Mouse (Mus musculus) stomach, postnatal 0 days (tissue): ENCODE measurements at regions not wholly inside any gene's neighbourhood (a gene's known extent, or its start where the extent isn't known, plus 50 kb on each side); places are given as distances from the start of the nearest gene placed in this dataset.

ENCODE experiments used
- ATAC-seq: fragments of 200-750 bp; cut with Nextera tagmentation; 2 replicates; pipeline ENCODE4 v1.8.0; 2017; ENCODE audit not compliant: low FRiP score, low TSS enrichment
- DNase-seq: peaks from one replicate; pipeline ENCODE4 v3.0.0-alpha.2; 2016; ENCODE audit warnings: low spot score
- H3K27ac ChIP-seq: fragments of 300-500 bp; sonication (generic); replicated peaks from 2 replicates; pipeline ENCODE4 v1.5.1; 2014; ENCODE audit warnings: mild to moderate bottlenecking, control low read depth
- H3K27me3 ChIP-seq: fragments of 300-500 bp; sonication (generic); 2 replicates; pipeline ENCODE4 v1.6.1; 2014; ENCODE audit warnings: low read length; ENCODE audit not compliant: control insufficient read depth, insufficient read depth
- H3K36me3 ChIP-seq: fragments of 300-500 bp; sonication (generic); 2 replicates; pipeline ENCODE4 v1.6.1; 2014; ENCODE audit warnings: low read length, mixed read lengths; ENCODE audit not compliant: control insufficient read depth, insufficient read depth
- H3K4me1 ChIP-seq: fragments of 300-500 bp; sonication (generic); replicated peaks from 2 replicates; pipeline ENCODE4 v1.6.1; 2014; ENCODE audit warnings: antibody characterized with exemption; ENCODE audit not compliant: control insufficient read depth, insufficient read depth
- H3K4me2 ChIP-seq: fragments of 300-500 bp; sonication (generic); replicated peaks from 2 replicates; pipeline ENCODE4 v1.6.1; 2014; ENCODE audit warnings: low read depth, mild to moderate bottlenecking, control low read depth, moderate library complexity
- H3K4me3 ChIP-seq: fragments of 300-500 bp; sonication (generic); 2 replicates; pipeline ENCODE4 v1.5.1; 2014; ENCODE audit warnings: low read depth, low read length, control low read depth
- H3K9ac ChIP-seq: fragments of 300-500 bp; sonication (generic); 2 replicates; pipeline ENCODE4 v1.6.1; 2014; ENCODE audit warnings: mild to moderate bottlenecking, low read length, control low read depth, mixed read lengths
- H3K9me3 ChIP-seq: fragments of 300-500 bp; sonication (generic); 2 replicates; pipeline ENCODE4 v1.6.1; 2016; ENCODE audit warnings: low read length; ENCODE audit not compliant: control insufficient read depth
- CTCF ChIP-seq: IDR thresholded peaks from 2 replicates; pipeline ENCODE4 v1.5.1; 2016; ENCODE audit warnings: antibody characterized with exemption, low read depth, mild to moderate bottlenecking, moderate library complexity
- EP300 ChIP-seq: optimal IDR thresholded peaks from 2 replicates; pipeline ENCODE3; 2016; ENCODE audit warnings: antibody characterized with exemption
- WGBS: fragments of 180-500 bp; shearing (Covaris S2); extraction: QIAGEN DNeasy Blood & Tissue Kit; methylation state at CpG from one replicate; pipeline ENCODE4 v1.1.7; 2014; 5-methylcytosine and 5-hydroxymethylcytosine counted together

- no peaks in the 10 kb centered on the region for H3K9me3 ChIP-seq
- 34% methylated on average over 5 of the region's 5 CpGs for WGBS
Measured at GRCm38 (mm10) chr2:161266476-161266875, 157.6 kb upstream of the Chd6 start.

GRCm38 (mm10) chr2:161265211-161265610, 156.3 kb upstream of the Chd6 start:
- Histone ChIP-seq H3K4me2 (no peak overlapping the region), H3K27me3 (no peaks in the 10 kb centered on the region), H3K4me3 (no peak overlapping the region), H3K9me3 (no peaks in the 10 kb centered on the region), H3K36me3 (no peaks in the 10 kb centered on the region), H3K4me1 (no peaks in the 10 kb centered on the region), H3K27ac (no peak overlapping the region), H3K9ac (no peak overlapping the region)
- no peak for ATAC-seq
- no peak for DNase-seq
- TF ChIP-seq CTCF = no peak
- no peak for TF ChIP-seq EP300
- 72% methylated on average over 8 of the region's 8 CpGs for WGBS

More at GRCm38 (mm10) chr2:161266476-161266875, 157.6 kb upstream of the Chd6 start:
- no peak overlapping the region for H3K4me3 ChIP-seq
- H3K27me3 ChIP-seq = no peaks in the 10 kb centered on the region
- no peaks in the 10 kb centered on the region for H3K4me1 ChIP-seq
- no peak for ATAC-seq
- TF ChIP-seq CTCF = no peak
- no peak for TF ChIP-seq EP300
- no peak overlapping the region for H3K4me2 ChIP-seq
- DNase-seq = no peak
- no peak overlapping the region for H3K9ac ChIP-seq
- H3K36me3 ChIP-seq = no peaks in the 10 kb centered on the region
- no peak overlapping the region for H3K27ac ChIP-seq

- WGBS = 76% methylated on average over 2 of the region's 2 CpGs
- no peaks in the 10 kb centered on the region for H3K9me3 ChIP-seq
- no peak for DNase-seq
- no peaks in the 10 kb centered on the region for H3K4me1 ChIP-seq
- H3K27me3 ChIP-seq = no peaks in the 10 kb centered on the region
- no peak overlapping the region for H3K4me2 ChIP-seq
- H3K4me3 ChIP-seq = no peak overlapping the region
- no peak for ATAC-seq
- no peak overlapping the region for H3K9ac ChIP-seq
- no peaks in the 10 kb centered on the region for H3K36me3 ChIP-seq
- H3K27ac ChIP-seq = no peak overlapping the region
- TF ChIP-seq EP300 (no peak), CTCF (no peak)
Measured at GRCm38 (mm10) chr2:161252761-161253160, 143.9 kb upstream of the Chd6 start.

GRCm38 (mm10) chr2:161241665-161242064, 132.8 kb upstream of the Chd6 start:
- Histone ChIP-seq H3K36me3 (no peaks in the 10 kb centered on the region), H3K27me3 (no peaks in the 10 kb centered on the region), H3K9ac (no peak overlapping the region), H3K4me3 (no peak overlapping the region), H3K9me3 (no peaks in the 10 kb centered on the region), H3K4me1 (no peaks in the 10 kb centered on the region), H3K27ac (no peak overlapping the region), H3K4me2 (no peak overlapping the region)
- no peak; the same call in 1 of the 2 replicates for ATAC-seq
- peak; percentile 22 for DNase-seq
- WGBS = 50% methylated on average over 6 of the region's 6 CpGs
- TF ChIP-seq EP300 = no peak
- no peak for TF ChIP-seq CTCF

- H3K9ac ChIP-seq = no peak overlapping the region
- H3K36me3 ChIP-seq = no peaks in the 10 kb centered on the region
- TF ChIP-seq CTCF (no peak), EP300 (no peak)
- DNase-seq (no peak), ATAC-seq (no peak)
- 75% methylated on average over 9 of the region's 9 CpGs for WGBS
- no peaks in the 10 kb centered on the region for H3K27me3 ChIP-seq
- H3K4me2 ChIP-seq = no peak overlapping the region
- H3K9me3 ChIP-seq = no peaks in the 10 kb centered on the region
- H3K4me3 ChIP-seq = no peak overlapping the region
- H3K4me1 ChIP-seq = no peaks in the 10 kb centered on the region
- no peak overlapping the region for H3K27ac ChIP-seq
Measured at GRCm38 (mm10) chr2:161237280-161237819, 128.5 kb upstream of the Chd6 start.

GRCm38 (mm10) chr2:161233155-161233741, 124.4 kb upstream of the Chd6 start:
- Histone ChIP-seq H3K4me3 (no peak overlapping the region), H3K27ac (no peak overlapping the region), H3K4me1 (no peaks in the 10 kb centered on the region), H3K4me2 (no peak overlapping the region), H3K9ac (no peak overlapping the region), H3K36me3 (no peaks in the 10 kb centered on the region), H3K27me3 (no peaks in the 10 kb centered on the region), H3K9me3 (no peaks in the 10 kb centered on the region)
- DNase-seq (no peak), ATAC-seq (no peak)
- 81% methylated on average over 9 of the region's 9 CpGs for WGBS
- no peak for TF ChIP-seq EP300
- no peak for TF ChIP-seq CTCF
